Mouse (Mus musculus) stomach, postnatal 0 days (tissue): ENCODE data around the gene Tgfb2.

Source experiments
- CTCF ChIP-seq: IDR thresholded peaks from 2 replicates; pipeline ENCODE4 v1.5.1; 2016; ENCODE audit warnings: antibody characterized with exemption, low read depth, mild to moderate bottlenecking, moderate library complexity
- EP300 ChIP-seq: optimal IDR thresholded peaks from 2 replicates; pipeline ENCODE3; 2016; ENCODE audit warnings: antibody characterized with exemption

GRCm38 (mm10) chr1:186701206-186701905 lies 4.4 kb downstream of the Tgfb2 start:
- no peak for TF ChIP-seq EP300
- TF ChIP-seq CTCF = no peak
